Mouse (Mus musculus) left cerebral cortex, adult 11 months (tissue): ENCODE data around the gene Rnf41.

Source experiments
- DNase-seq: peaks from one replicate; pipeline ENCODE4 v3.0.0; 2022; ENCODE audit warnings: low spot score

Gene Rnf41

GRCm38 (mm10) chr10:128487861-128488712 is 76.6 kb downstream of the Rnf41 start:
- DNase-seq: no peak

- DNase-seq: no peak
Observed at GRCm38 (mm10) chr10:128488776-128489175, 77.3 kb downstream of the Rnf41 start.

GRCm38 (mm10) chr10:128489380-128489779 is 77.9 kb downstream of the Rnf41 start:
- no peak for DNase-seq

GRCm38 (mm10) chr10:128489785-128490184 is 78.3 kb downstream of the Rnf41 start:
- DNase-seq: no peak

- no peak for DNase-seq
Observed at GRCm38 (mm10) chr10:128490232-128490631, 78.8 kb downstream of the Rnf41 start.

GRCm38 (mm10) chr10:128490912-128491311 is 79.5 kb downstream of the Rnf41 start:
- DNase-seq: no peak
